Mouse (Mus musculus): ENCODE data around the gene Tubb5. TPM values are rescaled to one million over a fixed set of nuclear protein-coding genes. Genes with fewer than 3 reads are reported as not detected.

Tubb5 gene
- polyA plus RNA-seq, 1 experiment from 2014 or later = 1,686 TPM

DNA sequence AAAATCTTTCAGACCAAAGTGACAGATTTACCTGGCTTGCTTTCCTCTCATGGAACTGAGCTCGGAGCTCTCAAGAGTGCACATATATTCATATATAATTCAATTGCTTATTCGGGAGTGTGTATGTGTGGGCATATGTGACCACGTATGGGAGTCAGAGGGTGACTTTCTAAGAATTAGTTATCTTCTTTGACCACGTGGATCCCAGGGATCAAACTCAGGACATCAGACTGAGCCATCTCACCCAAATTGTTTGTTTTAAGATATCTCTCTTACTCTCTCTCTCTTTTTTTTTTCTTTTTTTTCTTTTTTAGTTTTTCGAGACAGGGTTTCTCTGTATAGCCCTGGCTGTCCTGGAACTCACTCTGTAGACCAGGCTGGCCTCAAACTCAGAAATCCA lies 18.0 kb downstream of the Tubb5 start:
- H3K36me3 ChIP-seq = 0 out of 2 replicates have a peak, but pooled peaks cover 5% of the 10 kb centered on the region
- 85% methylated on average over 5 of the region's 5 CpGs for WGBS
- no peaks in the 10 kb centered on the region for H3K9me3 ChIP-seq
- H3K4me1 ChIP-seq (replicated peaks) = peaks cover 33% of the 10 kb centered on the region
- ATAC-seq (ENCODE audit: low read depth) = no peak
- H3K27me3 ChIP-seq = peaks cover 20% of the 10 kb centered on the region
- no peak overlapping the region for H3K4me3 ChIP-seq
- no peak overlapping the region for H3K4me2 ChIP-seq
- no peak overlapping the region for H3K27ac ChIP-seq (replicated peaks)
- no peak overlapping the region for H3K9ac ChIP-seq

DNA sequence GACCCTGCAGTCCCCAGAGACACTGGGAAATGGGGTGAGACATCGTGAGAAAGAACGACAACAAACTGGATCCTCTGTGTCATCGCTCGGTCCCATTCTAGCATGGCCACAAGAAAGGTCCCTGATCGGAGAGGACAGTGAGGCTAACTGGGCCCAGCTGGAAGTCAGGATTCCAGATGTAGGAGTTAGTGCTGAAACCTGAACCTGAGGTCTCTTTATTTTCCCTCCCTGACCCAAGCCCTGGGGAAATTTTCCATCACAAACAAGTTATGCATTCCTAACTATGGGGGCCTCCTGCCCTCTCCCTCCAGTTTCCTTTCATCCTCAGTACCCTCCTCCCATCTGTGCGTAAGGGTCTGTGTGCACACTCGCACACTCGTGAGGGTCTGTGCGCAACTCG lies 20.9 kb downstream of the Tubb5 start:
- no peak overlapping the region for H3K4me2 ChIP-seq
- no peak for ATAC-seq (ENCODE audit: low read depth)
- H3K27me3 ChIP-seq = peaks cover 20% of the 10 kb centered on the region
- H3K9me3 ChIP-seq = no peaks in the 10 kb centered on the region
- WGBS = 53% methylated on average over 10 of the region's 10 CpGs
- H3K27ac ChIP-seq (replicated peaks) = no peak overlapping the region
- H3K4me3 ChIP-seq = no peak overlapping the region
- no peaks in the 10 kb centered on the region for H3K36me3 ChIP-seq
- no peak overlapping the region for H3K9ac ChIP-seq
- H3K4me1 ChIP-seq (replicated peaks) = peaks cover 29% of the 10 kb centered on the region

DNA sequence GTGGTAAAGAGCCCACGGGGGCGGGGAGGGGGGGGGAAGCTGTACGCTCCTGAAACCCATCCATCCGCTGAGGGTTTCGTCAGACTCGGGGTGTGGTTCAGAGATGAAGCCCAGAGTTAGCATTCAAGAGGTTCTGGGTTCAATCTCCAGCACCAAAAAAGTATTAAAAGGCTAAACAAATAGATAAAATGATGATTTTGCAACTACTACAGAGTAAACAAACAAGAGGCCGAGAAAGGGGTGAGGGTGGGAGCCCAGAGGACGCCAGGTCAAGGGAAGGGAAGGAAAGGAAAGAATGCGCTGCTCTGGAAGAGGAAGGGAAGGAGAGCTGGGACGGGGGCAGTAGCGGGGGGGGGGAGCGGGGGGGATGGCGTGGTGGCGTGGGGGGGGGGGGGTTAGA lies 21.4 kb downstream of the Tubb5 start:
- no peak overlapping the region for H3K9ac ChIP-seq
- H3K4me2 ChIP-seq = no peak overlapping the region
- ATAC-seq (ENCODE audit: low read depth) = no peak
- no peak overlapping the region for H3K27ac ChIP-seq (replicated peaks)
- no peaks in the 10 kb centered on the region for H3K9me3 ChIP-seq
- H3K4me3 ChIP-seq = no peak overlapping the region
- H3K27me3 ChIP-seq = peaks cover 20% of the 10 kb centered on the region
- H3K36me3 ChIP-seq = no peaks in the 10 kb centered on the region
- WGBS = 40% methylated on average over 8 of the region's 14 CpGs
- H3K4me1 ChIP-seq (replicated peaks) = peaks cover 24% of the 10 kb centered on the region

DNA sequence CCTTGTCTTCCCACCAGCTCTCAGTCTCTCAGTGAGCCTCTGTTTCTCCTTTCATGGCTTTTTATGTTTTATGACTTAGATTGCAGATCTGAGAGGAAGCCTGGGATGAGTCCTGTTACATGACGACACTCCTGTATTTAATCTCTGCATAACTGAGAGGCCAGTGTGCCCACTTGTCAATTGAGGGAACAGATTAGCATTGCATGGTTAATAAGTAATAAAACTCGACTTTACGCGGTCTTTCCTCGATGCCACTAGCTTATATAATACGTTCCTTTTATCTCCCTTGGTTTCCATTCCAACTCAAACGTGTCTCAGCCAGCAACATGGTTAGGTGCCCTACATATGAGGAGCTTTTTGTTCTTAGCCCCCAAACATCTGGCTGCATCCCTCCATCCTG lies 22.3 kb downstream of the Tubb5 start:
- 49% methylated on average over 7 of the region's 7 CpGs for WGBS
- Histone ChIP-seq H3K4me3 (no peak overlapping the region), H3K9me3 (no peaks in the 10 kb centered on the region), H3K9ac (no peak overlapping the region), H3K4me1 (replicated peaks) (peaks cover 16% of the 10 kb centered on the region), H3K4me2 (no peak overlapping the region), H3K27me3 (peaks cover 19% of the 10 kb centered on the region), H3K36me3 (no peaks in the 10 kb centered on the region), H3K27ac (replicated peaks) (no peak overlapping the region)
- no peak for ATAC-seq (ENCODE audit: low read depth)

DNA sequence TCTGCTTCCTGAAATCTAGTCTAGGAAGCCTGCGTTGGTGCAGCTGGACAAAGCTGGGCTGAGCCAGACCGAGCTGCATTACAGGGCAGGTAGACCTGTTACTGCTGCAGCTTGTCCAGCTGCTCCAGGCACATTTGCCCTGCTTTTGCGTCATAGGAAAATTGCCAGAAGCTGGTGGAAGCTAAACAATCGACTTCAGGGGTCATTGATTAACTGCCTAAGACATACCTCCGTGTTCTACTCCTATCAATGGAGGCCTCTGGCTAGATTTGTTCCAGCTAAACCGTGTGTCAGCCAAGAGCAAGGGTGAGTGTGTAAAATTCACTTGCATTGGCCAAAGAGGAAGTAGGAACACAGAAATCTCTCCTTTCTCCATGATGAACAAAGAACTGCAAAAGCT lies 23.4 kb downstream of the Tubb5 start:
- Histone ChIP-seq H3K9ac (no peak overlapping the region), H3K9me3 (no peaks in the 10 kb centered on the region), H3K4me3 (no peak overlapping the region), H3K4me1 (replicated peaks) (peaks cover 14% of the 10 kb centered on the region), H3K27me3 (peaks cover 8% of the 10 kb centered on the region), H3K4me2 (no peak overlapping the region), H3K36me3 (no peaks in the 10 kb centered on the region), H3K27ac (replicated peaks) (no peak overlapping the region)
- WGBS = 54% methylated on average over 6 of the region's 6 CpGs
- ATAC-seq (ENCODE audit: low read depth) = no peak

DNA sequence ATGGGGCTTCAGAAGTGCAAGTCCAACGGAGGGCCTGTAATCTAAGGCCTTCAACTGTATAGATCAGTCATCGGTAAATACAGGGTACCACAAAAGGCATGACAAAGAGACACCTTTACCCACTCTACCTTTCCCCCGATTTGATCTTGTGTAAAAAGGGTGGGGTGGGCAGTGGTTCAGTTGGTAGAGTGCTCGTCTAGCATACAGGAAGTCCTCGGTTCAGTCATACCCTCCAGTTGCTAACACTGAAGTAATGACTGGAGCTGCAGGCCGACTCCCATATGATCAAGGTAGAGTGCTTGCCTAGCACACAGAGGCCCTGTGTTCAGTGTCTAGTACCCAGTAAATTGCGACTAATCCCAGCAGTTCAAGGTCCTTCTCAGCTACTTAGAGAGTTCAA lies 24.5 kb downstream of the Tubb5 start:
- Histone ChIP-seq H3K9ac (no peak overlapping the region), H3K4me1 (replicated peaks) (peaks cover 14% of the 10 kb centered on the region), H3K9me3 (no peaks in the 10 kb centered on the region), H3K4me3 (no peak overlapping the region), H3K27me3 (no peaks in the 10 kb centered on the region), H3K27ac (replicated peaks) (peak overlapping the region; percentile 42; the same call in 1 of the 2 replicates), H3K36me3 (no peaks in the 10 kb centered on the region), H3K4me2 (no peak overlapping the region)
- ATAC-seq (ENCODE audit: low read depth) = 0 out of 2 replicates have a peak, but pooled peaks have one; percentile 8
- 85% methylated on average over 7 of the region's 7 CpGs for whole genome bisulfite sequencing

DNA sequence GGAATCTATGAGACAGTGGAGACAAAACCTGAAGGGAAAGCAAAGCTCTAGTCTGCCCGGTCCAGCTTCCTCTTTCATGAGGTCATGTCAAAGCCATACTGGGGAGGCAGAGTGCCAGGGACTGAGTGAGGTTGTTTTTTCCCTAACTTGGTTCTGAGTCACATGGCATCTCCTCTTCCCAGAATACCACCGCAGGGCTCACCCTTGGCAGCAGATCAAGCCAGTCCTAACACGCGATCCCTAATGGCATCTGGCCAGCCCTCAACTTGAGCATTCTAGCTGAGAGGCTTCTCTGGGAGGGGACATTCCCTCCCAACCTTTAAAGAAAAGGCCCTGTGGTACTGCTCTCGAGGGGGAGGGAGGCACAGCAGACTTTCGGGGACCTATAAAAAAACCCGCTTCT lies 24.9 kb downstream of the Tubb5 start:
- H3K4me1 ChIP-seq (replicated peaks) = peaks cover 14% of the 10 kb centered on the region
- WGBS = 50% methylated on average over 7 of the region's 7 CpGs
- H3K9me3 ChIP-seq = no peaks in the 10 kb centered on the region
- H3K4me2 ChIP-seq = no peak overlapping the region
- no peak overlapping the region for H3K4me3 ChIP-seq
- peak; percentile 69 for ATAC-seq (ENCODE audit: low read depth)
- H3K9ac ChIP-seq = no peak overlapping the region
- no peaks in the 10 kb centered on the region for H3K27me3 ChIP-seq
- H3K36me3 ChIP-seq = no peaks in the 10 kb centered on the region
- H3K27ac ChIP-seq (replicated peaks) = peak overlapping the region; percentile 62

DNA sequence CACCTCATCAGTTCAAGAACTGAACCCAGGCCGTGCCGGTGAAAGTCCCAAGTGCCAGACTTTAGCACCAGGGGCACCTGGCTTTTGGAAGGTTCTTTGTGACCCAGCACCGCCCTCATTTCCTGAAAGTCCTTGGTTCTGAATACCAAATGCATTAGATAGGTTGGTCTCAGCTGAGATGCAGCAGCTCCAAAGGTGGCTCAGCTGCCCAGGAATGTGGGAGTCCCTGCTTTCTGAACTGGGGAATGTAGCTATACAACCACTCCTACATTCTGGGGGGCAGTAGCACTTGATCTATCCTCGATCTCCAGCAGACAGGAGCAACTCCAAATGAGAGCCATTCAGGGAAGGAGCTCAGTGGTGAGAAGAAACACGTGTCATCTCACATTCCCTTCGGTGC lies 25.4 kb downstream of the Tubb5 start:
- peak overlapping the region; percentile 62 for H3K27ac ChIP-seq (replicated peaks)
- no peak overlapping the region for H3K9ac ChIP-seq
- no peaks in the 10 kb centered on the region for H3K27me3 ChIP-seq
- 78% methylated on average over 6 of the region's 6 CpGs for WGBS
- no peak for ATAC-seq (ENCODE audit: low read depth)
- no peaks in the 10 kb centered on the region for H3K36me3 ChIP-seq
- no peak overlapping the region for H3K4me3 ChIP-seq
- H3K4me1 ChIP-seq (replicated peaks) = peaks cover 14% of the 10 kb centered on the region
- H3K4me2 ChIP-seq = no peak overlapping the region
- H3K9me3 ChIP-seq = no peaks in the 10 kb centered on the region

DNA sequence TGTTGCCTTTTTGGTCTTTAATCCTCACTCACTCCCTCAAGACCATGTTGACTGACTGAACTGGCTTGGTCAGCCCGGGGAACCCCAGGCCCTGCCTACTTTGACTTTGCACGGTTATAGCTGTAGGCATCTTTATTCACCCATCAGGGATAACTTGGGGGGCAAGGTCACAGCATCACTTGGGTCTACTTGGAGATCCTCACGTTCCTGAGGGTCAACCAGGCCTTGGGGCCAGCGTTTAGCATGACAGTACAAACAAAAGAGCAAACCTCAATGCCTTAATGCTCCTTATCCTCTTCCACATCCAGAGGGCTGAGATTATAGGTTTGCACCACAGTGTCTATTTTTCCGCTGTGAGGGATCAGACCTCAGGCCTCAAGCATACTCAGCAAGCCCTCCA lies 25.8 kb downstream of the Tubb5 start:
- Histone ChIP-seq H3K4me3 (no peak overlapping the region), H3K4me1 (replicated peaks) (peaks cover 14% of the 10 kb centered on the region), H3K4me2 (no peak overlapping the region), H3K27ac (replicated peaks) (0 out of 2 replicates have a peak overlapping the region, but pooled peaks have one; percentile 62), H3K27me3 (no peaks in the 10 kb centered on the region), H3K9ac (no peak overlapping the region), H3K36me3 (no peaks in the 10 kb centered on the region), H3K9me3 (no peaks in the 10 kb centered on the region)
- WGBS = 81% methylated on average over 5 of the region's 5 CpGs
- no peak for ATAC-seq (ENCODE audit: low read depth)

DNA sequence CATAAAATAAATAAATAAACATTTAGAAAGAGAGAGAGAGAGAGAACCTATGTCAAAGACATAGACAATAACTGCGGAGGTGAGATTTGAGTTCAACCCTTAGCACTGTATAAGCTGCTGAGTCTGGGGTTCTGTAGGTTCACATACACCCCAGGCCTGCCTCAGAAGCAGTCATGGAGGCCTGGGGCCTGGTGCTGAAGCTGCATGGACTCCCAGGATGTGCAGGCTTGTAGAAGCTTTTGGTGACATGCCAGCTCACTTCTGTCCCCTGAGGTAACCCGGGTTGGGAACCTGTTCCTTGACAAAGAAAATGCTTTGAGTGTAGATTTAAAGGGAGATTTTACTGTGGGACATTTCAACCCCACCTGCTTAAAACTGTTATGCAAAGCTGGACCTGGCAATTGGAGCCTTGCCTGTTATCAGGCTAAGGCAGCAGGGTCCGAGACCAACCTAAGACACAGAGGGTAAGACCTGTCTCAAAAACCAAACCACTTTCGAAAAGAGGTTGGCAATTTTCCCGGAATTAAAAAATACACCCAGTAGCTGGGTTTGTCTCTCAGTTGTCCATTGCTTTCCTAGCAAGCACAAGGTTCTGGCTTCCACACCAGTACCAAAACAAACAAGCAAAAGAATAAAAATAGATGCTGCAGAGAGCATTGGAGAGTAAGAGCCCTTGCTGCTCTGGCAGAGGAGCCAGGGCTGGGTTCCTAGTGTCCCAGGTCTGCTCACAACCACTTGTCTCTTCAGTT lies 27.0 kb downstream of the Tubb5 start:
- no peaks in the 10 kb centered on the region for H3K27me3 ChIP-seq
- WGBS = 82% methylated on average over 5 of the region's 5 CpGs

DNA sequence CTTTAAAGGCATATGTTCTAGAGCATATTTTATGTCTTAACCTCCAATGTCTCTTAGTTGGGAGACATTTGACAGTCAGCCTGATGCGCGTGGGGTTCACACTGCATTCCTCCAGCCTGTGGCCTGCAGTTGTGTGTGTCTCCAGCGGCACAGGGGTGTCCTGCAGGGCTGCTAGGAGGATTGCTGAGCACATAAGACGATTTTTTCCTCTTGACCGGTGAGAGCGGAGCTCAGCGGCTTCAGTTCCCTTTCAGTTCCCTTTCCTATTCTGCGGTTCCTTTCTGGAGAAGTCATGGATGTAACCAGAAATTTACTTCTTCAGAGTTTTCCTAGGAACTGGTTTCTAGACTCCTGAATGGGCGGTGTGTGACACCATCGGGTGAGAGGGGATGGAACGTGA lies 28.7 kb downstream of the Tubb5 start:
- H3K27ac ChIP-seq (replicated peaks) = no peak overlapping the region
- no peaks in the 10 kb centered on the region for H3K36me3 ChIP-seq
- no peaks in the 10 kb centered on the region for H3K9me3 ChIP-seq
- H3K4me3 ChIP-seq = no peak overlapping the region
- no peak overlapping the region for H3K4me2 ChIP-seq
- ATAC-seq (ENCODE audit: low read depth) = no peak
- no peak overlapping the region for H3K9ac ChIP-seq
- 91% methylated on average over 11 of the region's 11 CpGs for WGBS
- no peaks in the 10 kb centered on the region for H3K27me3 ChIP-seq
- peaks cover 14% of the 10 kb centered on the region for H3K4me1 ChIP-seq (replicated peaks)

More for the DNA sequence above, 27.0 kb downstream of the Tubb5 start:
- Histone ChIP-seq H3K9me3 (no peaks in the 10 kb centered on the region), H3K4me1 (replicated peaks) (peaks cover 14% of the 10 kb centered on the region), H3K36me3 (no peaks in the 10 kb centered on the region), H3K4me3 (no peak overlapping the region), H3K27ac (replicated peaks) (no peak overlapping the region), H3K4me2 (no peak overlapping the region), H3K9ac (no peak overlapping the region)
- no peak for ATAC-seq (ENCODE audit: low read depth)

DNA sequence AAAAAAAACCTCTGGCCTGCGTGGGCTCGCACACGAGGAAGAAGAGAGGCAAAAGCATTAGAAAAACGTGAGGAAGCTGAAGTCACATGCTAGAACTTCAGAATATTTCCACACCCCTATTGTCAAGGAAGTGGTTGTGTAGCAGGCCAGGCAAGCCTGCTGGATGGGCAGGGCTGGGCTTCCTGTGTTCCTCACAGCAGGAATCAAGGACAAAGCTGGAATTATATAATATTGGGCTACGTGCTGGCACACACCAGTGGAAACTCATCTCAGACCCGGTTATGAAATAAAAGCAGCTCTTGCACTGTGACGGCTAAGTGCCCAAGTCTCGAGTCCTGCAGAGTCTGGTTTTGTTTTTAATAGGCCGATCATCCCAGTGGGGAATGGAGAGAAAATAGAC lies 30.0 kb downstream of the Tubb5 start:
- peaks cover 6% of the 10 kb centered on the region for H3K4me1 ChIP-seq (replicated peaks)
- 66% methylated on average over 9 of the region's 9 CpGs for WGBS
- no peak overlapping the region for H3K4me3 ChIP-seq
- no peak overlapping the region for H3K4me2 ChIP-seq
- H3K9ac ChIP-seq = no peak overlapping the region
- ATAC-seq (ENCODE audit: low read depth) = no peak
- no peaks in the 10 kb centered on the region for H3K9me3 ChIP-seq
- H3K27ac ChIP-seq (replicated peaks) = no peak overlapping the region
- H3K36me3 ChIP-seq = no peaks in the 10 kb centered on the region
- no peaks in the 10 kb centered on the region for H3K27me3 ChIP-seq

DNA sequence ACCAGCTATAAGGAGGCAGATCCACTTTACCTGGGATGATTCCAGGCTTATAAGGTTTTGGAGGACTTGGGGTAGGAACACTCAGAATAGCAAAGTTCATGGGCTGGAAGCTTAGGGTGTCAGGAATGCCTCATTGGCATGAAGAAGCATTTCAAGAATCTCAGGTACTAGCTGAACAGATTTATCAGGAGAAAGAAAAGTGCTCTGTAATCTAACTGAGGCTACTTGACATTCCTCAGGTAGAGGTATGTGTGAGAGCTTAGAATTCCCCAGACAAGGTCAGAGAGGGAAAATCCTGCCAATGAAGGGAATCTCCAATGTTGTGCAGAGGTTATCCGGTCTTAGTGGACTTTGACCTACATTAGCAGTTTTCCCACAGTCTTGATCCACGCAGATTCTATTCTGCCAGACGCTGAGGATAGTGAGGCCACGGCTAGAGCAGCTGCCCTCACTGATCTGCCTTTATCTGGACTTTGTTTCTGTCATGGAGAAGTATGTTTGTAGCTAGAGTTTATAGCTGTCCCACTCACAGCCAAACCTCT lies 34.2 kb downstream of the Tubb5 start:
- Histone ChIP-seq H3K27me3 (no peaks in the 10 kb centered on the region), H3K4me3 (no peak overlapping the region), H3K9ac (no peak overlapping the region), H3K4me2 (no peak overlapping the region), H3K9me3 (no peaks in the 10 kb centered on the region), H3K27ac (replicated peaks) (no peak overlapping the region), H3K4me1 (replicated peaks) (0 out of 2 replicates have a peak, but pooled peaks cover 7% of the 10 kb centered on the region), H3K36me3 (no peaks in the 10 kb centered on the region)
- no peak for ATAC-seq (ENCODE audit: low read depth)
- WGBS = 91% methylated on average over 4 of the region's 4 CpGs
